Mouse (Mus musculus): ENCODE data around the gene Txnrd2. TPM values are rescaled to one million over a fixed set of nuclear protein-coding genes. Genes with fewer than 3 reads are reported as not detected.

Gene Txnrd2
- total RNA-seq (2015) (14.3 and 23.0 TPM in 2 replicates), total RNA-seq (2017) (12.5 and 20.6 TPM in 2 replicates)

DNA sequence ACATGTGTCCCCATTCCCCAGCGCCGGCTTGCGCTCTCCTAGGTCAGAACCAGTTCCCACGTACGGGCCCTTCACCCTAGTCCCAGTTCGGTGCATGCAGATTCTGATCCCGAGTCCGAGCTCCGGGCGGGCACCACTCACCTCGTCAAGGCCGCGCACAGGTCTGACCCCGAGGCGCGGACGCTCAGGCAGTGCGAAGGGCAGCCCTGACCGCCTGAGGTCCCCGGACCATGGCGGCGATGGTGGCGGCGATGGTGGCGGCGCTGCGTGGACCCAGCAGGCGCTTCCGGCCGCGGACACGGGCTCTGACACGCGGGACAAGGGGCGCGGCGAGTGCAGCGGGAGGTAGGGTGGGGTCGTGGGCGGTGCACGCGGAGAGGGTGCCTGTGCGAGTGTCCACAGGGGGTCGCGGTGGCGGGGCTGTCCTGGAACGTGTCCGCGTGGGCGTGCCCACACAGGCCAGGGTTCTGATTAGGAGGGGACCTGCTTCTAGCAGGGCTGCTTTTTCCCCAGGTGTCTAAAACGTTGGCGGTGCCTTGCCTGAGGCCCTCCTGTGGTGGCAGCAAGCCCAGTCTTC is at the start of gene Txnrd2:
TSS of gene Txnrd2 (plus strand) at position 170 of the 577 bp plus-strand sequence.
- peak; percentile 64 for ATAC-seq (replicated peaks; ENCODE audit: poor library complexity)

DNA sequence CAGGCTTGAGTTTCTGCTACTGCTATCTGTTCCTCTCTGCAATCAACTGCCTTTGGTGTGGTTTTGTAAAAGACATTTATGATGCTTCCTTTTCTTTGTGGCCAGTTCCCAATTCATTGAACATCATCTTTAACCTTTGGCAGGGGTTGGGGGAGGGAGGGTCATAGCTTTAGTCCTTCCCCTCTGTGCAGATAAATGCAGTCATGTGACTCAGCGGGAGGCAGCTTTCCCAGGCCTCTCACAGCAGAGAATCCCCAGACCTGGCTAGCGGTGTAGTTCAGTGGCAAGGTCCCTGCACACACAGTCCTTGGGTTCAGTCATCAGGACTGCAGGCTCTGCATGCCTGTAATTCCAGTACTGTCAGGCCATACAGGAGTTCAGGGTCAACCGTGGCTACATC is 49.0 kb upstream of the Txnrd2 start:
- ATAC-seq (replicated peaks; ENCODE audit: poor library complexity), result peak; percentile 29; the same call in 1 of the 2 replicates

DNA sequence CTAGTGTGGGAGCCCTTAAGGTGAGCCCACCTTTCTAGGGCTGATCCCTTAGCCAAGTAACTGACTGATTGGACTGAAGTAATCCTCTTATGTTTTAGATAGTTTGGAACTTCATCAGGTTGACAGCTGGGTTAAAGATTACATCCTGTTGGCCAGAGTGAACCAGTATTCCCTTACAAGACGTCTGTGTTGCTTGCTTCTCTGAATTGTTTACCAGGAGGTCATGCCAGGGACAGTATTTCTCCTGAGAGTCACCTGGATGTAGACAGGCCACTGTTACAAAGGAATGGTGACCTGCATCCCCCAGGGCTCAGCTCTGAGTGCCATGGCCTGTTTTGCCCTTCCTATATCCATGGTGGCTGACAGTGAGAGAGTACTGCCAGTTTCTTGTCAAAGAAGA is 47.7 kb upstream of the Txnrd2 start:
- ATAC-seq (replicated peaks; ENCODE audit: poor library complexity), result no peak

DNA sequence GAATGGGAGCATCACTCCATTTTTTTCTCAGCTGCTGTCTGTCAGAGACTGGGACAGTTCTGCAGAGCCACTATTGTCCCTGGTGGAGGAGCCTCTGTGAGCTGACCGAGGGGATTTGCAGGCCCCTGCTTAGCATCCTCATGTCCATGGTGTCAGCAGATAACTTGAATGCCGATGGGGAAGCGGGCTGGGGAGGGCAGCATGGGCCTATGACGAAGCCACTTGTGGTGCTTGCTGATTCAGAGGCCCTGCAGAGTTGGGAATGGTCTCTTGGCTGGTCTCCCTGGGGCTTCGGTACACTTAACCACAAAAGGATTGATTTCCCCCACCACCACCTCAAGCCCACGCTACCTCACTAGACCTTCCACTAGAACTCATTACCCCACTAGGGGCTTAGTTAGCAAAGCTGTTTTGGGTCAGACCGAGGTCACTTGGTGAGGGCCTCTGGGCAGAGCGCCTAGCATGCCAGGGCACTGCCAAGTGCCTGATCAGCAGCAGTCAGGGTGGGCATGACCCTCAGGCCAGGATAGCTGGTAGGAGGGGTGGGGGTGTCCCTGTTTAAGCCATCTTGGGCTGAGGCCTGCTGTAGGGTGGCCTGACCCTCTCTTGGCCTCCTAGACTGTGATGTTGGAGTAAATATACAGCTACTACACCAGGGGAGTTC is 46.7 kb upstream of the Txnrd2 start:
- ATAC-seq (replicated peaks; ENCODE audit: poor library complexity), result no peak

DNA sequence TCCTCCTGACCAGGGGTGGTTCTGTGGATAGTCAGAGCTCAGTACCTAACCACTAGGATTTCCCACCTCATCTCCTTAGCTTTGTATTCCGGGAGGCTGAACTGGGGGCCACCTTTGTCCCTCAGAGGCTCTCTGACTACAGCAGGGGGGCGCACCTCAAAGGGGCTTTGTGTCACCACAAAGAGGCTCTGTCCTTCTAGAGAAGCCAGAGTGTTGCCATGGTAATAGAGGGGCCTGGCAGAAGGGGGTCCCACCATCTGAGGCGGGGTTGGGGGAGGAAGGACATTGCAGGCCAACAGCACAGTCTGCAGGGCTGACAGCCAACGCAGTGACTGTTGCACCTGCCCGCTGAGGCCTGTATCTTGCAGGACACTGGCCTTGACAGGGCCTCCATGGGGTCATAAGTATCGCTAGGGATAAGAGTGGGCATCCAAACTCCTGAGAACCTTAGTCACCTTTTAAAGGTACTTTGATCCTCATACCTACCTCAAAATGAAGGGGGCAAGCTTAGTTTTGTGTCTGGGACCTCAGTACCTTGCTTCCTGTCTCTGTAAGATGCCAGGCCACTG is 45.6 kb upstream of the Txnrd2 start:
- ATAC-seq (replicated peaks; ENCODE audit: poor library complexity), result no peak

DNA sequence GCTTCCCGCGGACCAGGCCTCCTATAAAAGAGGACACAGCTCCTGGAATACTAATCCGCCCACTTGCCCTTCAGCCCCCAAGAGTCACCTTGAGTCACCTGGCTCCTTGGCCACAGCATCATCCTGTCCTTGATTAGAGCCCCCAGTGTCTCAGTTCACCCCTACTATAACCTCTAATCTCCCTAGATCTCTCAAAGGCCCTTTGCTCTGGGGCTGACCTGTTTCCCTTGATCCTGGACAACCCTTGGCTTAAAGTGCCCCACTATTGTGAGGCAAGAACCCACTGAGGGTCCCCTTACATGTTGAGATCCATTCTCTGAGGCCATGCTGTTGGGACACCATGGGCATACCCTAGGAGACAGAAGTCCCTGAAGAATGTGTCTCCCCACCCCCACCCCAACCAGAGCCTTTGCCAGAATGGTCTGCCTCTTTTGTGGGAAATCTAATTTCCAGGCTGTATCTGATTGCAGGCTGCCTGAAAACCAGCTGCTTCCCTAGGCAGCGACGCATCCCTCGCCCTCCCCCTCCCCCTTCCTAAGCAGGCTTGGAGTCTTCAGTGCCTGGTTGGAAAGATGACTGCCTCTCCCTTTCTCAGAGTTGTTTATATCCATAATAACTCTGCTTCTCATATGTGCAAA is 44.4 kb upstream of the Txnrd2 start:
- ATAC-seq (replicated peaks; ENCODE audit: poor library complexity), result no peak

DNA sequence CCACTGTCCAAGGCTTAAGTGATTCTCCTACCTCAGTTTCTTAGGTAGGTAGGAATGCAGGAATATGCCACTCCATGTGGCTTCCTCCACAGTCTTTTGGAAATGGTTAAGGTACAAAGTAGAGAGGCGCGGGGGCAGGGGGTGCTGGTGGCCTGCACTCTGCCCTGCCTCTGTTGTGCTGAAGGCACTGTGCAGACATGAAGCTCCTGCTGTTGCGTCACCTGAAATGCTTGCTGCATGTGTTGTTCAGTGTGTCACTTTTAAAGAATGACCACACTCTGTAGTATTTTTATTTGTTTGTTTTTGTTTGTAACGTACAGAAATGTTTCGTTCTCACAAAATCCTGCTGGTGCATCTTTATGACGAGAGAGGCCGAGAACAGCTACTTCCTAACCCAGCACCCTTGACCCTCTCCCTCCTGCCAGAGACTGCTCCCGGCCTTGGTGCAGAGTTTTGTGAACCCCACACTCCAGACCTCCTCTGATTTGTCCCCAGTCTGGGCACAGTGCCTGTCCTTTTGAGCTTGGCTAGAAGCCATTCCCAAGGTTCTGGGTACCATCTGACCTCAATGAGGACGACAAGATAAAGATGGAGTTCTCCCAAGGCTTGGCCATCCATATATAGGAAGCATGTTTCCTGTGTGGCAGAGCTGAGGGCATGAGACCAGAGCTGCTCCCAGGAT is 43.0 kb upstream of the Txnrd2 start:
- ATAC-seq (replicated peaks; ENCODE audit: poor library complexity), result no peak

DNA sequence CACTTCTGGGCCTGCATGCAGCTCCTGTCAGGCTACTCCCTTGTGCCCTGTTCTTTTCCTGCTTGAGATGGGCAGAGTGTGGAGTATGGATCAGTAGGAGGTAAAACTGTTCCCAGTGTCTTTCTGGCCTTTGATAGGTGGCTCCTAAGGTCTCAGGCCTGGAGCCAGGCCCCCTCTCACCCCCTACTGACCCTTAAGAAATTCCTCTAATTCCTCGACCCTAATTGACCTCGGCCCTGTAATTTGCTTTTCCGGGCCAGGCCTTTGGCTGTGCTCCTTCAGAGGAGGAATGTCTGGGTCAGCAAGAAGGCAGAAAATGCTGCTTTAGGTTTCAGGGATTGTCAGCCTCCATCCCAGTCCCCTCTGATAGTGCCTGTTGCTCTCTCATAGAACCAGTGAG is 42.4 kb upstream of the Txnrd2 start:
- ATAC-seq (replicated peaks; ENCODE audit: poor library complexity), result no peak

DNA sequence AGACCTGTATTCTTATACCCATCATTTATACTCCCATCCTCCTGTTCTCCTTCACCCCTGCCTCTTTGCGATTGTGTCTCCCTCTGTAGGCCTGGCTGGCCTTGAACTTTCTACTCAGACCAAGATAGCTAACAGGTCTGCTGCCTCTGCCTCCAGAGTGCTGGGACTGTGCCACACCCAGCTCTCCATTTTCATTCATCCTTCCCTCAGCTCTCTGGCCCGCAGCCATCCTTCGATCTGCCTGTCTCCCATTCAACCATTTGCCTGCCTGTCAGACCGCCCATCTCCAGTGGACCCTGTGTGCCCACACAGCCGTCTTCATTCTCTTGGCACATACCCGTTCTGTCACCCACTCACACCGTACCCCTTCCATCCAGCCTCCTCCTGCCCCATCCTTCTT is 42.0 kb upstream of the Txnrd2 start:
- ATAC-seq (replicated peaks; ENCODE audit: poor library complexity), result no peak

DNA sequence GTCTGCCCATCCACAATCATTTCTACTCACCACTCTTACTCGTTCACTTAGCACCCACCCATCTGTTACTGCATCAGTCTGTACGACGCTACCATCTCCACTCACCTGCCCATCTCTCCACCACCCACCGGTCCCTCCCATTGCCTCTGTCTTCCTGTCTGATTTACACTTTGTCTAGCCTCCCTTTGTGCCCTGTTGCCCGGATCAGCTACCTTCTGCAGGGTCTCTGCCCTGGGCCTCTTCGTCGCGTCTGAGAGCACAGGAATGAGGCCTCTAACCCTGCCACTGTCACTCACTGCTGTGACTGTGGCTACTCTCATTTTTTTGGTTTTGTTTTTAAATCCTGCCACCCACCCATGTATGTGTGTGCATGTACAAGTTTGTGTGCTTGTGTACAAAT is 41.5 kb upstream of the Txnrd2 start:
- ATAC-seq (replicated peaks; ENCODE audit: poor library complexity), result no peak

DNA sequence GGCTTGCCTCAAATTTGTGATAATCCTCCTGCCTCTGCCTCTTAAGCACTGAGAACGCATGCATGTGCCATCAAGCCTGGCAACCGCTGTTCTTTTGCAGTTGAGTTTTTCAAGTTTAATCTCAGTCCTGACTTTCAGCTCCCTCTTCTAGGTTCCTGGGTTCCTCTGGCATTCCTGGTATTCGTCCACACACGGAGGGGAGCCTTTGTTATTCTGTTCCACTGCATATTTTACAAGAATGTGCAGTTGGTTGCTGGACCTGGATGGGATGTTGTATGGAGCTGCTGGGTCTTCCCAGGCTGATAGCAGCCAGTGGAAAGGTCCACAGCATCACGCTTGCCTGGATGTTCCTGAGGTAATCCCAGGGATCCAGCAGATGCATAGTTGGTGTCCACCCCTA is 40.8 kb upstream of the Txnrd2 start:
- ATAC-seq (replicated peaks; ENCODE audit: poor library complexity), result no peak

DNA sequence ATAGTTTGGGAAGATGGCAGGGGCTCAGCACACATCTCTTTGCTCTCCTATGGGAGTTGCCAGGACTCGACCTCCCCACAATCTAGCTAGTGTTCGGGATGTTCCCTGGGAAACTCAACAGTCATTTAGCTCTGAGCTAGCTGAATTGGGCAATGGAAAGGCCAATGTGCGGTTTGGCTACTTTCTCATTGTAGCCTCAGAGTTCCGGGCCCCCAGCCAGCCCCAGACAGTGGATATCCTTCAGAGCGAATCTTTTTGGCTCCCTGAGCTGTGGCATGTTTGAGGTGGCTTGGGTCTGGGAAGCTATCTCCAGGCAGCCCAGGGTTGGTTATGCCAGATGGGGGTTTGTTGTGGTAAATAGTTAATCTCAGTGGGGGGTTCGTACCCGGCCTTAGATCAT is 39.7 kb upstream of the Txnrd2 start:
- ATAC-seq (replicated peaks; ENCODE audit: poor library complexity), result no peak

DNA sequence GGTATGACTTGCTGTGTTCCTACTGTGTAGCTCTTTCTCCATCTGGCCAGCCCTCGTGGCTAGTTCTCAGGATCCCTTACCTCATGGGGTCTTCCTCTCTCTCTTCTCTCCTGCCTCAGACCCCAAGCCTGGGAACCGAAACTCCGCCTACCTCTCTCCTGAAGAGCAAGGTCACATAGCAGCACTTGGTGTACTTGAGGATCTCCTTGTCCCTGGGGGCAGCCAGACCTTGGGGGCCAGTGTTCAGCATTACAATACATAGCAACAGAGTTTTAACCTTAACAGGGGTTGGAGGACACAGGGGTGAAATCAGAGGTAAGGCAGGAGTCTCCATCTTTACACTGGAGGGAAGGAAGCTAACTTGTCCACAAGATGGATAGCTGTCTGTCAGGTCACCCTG is 39.2 kb upstream of the Txnrd2 start:
- ATAC-seq (replicated peaks; ENCODE audit: poor library complexity), result no peak

DNA sequence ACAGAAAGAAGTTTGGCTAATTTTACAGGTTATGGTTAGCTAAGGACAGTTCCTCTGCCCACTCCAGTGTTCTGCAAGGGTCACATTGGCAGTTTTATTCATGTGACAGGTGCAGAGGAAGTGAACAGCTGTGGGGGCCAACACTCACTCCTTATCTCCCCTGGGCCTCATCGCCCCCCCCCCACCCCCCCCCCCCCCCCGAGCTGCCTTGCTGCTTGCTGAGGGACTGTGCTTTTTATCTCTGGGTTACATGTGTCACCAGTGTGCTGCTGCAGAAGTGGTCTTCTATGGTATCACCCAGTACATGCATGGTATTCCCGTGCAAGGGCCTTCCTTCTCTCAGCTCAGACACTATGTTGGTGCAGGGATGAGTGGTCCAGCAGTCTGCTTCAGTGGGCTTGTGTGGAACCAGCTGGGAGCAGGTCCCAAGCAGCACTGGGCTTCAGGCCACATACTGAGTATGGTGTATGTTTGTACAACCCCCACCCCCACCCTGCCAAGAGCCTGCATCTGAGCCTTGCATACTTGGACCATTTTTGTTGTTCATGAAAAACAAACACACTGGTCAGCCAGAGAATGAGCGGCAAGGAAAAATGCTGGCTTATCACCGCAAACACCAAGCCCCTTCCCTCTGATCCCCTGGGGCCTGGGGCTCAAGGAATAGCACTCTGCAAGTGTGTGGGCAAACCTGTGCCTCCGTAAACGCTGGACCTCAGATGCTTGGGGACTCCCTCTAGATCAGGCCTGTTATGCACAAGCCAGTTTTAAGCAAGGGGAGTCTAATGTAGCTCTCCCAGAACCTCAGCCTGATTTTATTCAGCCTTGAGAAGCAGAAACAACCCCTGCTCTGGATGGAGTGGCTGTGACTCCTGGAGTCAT is 38.2 kb upstream of the Txnrd2 start:
- ATAC-seq (replicated peaks; ENCODE audit: poor library complexity), result peak; percentile 62

DNA sequence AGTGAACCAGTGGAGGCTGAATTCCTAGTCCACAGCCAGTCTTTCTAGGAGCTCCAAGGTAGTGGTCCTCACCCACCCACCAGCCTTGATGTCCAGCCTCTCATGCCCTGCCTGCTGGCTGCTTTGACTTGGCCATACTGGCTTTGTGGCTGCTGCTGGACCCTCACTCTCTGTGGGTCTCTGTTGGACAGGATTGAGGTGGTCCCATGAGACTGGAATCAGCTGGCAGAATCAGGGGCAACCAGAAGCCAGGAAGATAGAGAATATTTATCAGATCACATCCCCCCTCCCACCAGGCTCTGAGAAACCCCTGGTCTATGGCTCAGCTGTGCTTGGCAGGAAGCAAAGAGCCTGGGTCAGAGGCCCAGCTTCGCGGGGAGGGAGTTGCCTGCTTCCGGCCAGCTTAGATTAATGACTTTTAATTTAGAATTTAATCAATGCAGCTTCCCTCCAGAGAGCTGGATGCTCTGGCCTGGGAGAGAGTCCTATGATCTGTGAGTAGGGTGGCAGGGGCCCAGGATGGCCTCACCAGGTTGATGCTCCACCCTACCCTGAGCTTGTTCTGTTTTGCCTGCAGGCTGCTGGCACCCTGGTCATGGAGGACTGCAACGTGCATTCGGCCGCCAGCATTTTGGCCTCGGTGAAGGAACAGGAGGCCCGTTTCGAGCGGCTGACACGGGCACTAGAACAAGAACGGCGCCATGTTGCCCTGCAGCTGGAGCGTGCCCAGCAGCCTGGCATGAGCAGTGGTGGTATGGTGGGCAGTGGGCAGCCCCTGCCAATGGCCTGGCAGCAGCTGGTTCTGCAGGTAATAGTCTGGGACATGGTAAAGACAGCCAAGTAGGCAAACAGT is 37.4 kb upstream of the Txnrd2 start:
- no peak for ATAC-seq (replicated peaks; ENCODE audit: poor library complexity)

DNA sequence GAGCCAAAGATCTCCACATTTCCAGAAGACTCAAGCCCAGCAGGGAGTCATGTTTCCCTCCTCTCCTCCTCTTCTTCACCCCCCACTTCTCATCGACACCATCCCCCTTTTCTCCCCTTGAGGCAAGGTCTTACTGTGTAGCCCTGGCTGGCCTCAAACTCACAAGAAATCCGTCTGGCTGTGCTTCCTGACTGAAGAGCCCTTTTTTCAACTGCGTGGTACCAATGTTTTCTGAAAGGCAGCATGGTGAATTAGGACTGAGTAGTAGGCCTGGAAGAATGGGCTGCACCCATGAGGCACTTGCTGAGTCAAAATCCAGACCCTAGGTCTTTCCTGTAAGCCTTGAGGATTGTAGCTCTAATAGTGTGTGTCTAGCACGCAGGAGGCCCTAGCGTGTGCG is 35.8 kb upstream of the Txnrd2 start:
- ATAC-seq (replicated peaks; ENCODE audit: poor library complexity), result no peak

DNA sequence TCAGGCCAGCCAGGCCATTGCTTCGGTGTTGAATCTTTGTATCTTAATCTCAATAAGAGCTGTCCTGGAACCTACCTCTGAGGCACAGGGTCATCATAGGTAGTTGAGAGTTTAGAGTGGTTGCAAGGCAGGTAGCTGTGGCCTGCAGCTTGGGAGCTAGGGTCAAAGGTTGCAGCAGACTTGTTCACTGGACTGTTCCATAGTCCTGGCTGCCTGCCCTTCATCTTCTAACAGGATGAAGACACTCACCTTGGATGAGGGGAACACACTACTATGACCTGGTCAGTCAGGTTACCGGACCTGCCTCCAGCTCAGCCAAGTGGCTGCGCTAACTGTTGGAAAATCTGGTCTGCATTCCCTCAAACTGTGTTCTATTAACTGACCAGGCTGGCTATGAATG is 35.1 kb upstream of the Txnrd2 start:
- no peak for ATAC-seq (replicated peaks; ENCODE audit: poor library complexity)

DNA sequence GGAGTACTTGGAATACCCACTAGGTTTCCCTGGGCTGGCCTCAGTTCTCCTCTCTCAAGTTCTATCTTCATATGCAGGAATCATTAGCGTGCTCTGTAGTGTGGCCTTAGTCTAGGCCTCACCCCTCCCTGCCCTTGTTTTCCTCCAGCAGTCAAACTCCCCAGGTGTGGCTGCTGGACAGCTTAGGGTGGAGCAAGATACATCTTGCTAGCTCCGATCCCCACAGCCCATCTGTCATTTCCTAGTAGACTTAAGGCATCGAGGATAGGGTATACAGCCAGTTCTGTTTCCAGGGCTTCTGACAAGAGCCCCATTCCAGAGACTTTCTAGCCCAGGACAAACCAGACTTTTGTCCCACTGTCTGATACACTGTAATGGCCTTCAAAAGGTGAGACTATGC is 34.5 kb upstream of the Txnrd2 start:
- ATAC-seq (replicated peaks; ENCODE audit: poor library complexity), result no peak

All from megakaryocyte progenitor cell, adult 5-6 weeks (primary cell).